Mouse (Mus musculus) liver, postnatal 0 days (tissue): ENCODE results near the gene Trim62. TPM values are rescaled to one million over a fixed set of nuclear protein-coding genes. Genes with fewer than 3 reads are reported as not detected.

Experiments used
- ATAC-seq: fragments of 200-750 bp; cut with Nextera tagmentation; 2 replicates; pipeline ENCODE4 v1.8.0; 2017; ENCODE audit warnings: mild to moderate bottlenecking, moderate library complexity
- DNase-seq: peaks from one replicate; pipeline ENCODE4 v3.0.0-alpha.2; 2016
- H3K27ac ChIP-seq: fragments of 300-500 bp; sonication (generic); 2 replicates; pipeline ENCODE4 v1.5.1; 2014; ENCODE audit warnings: antibody characterized with exemption, moderate library complexity, mild to moderate bottlenecking, low read depth
- H3K27me3 ChIP-seq: fragments of 300-500 bp; sonication (generic); 2 replicates; pipeline ENCODE4 v1.6.1; 2014; ENCODE audit warnings: low read length, control low read depth, mixed read lengths; ENCODE audit not compliant: insufficient read depth
- H3K36me3 ChIP-seq: fragments of 300-500 bp; sonication (generic); replicated peaks from 2 replicates; pipeline ENCODE4 v1.6.1; 2014; ENCODE audit warnings: mild to moderate bottlenecking, control low read depth, low read length, moderate library complexity, mixed read lengths; ENCODE audit not compliant: insufficient read depth
- H3K4me1 ChIP-seq: fragments of 300-500 bp; sonication (generic); 2 replicates; pipeline ENCODE4 v1.6.1; 2014; ENCODE audit warnings: antibody characterized with exemption, mild to moderate bottlenecking, control low read depth; ENCODE audit not compliant: insufficient read depth
- H3K4me2 ChIP-seq: fragments of 300-500 bp; sonication (generic); 2 replicates; pipeline ENCODE4 v1.6.1; 2014; ENCODE audit warnings: low read depth, mild to moderate bottlenecking, low read length, moderate library complexity, mixed read lengths
- H3K4me3 ChIP-seq: fragments of 300-500 bp; sonication (generic); 2 replicates; pipeline ENCODE4 v1.5.1; 2014; ENCODE audit warnings: low read depth, low read length
- H3K9ac ChIP-seq: fragments of 300-500 bp; sonication (generic); replicated peaks from 2 replicates; pipeline ENCODE4 v1.6.1; 2014; ENCODE audit warnings: mild to moderate bottlenecking, moderate library complexity
- H3K9me3 ChIP-seq: fragments of 300-500 bp; sonication (generic); 2 replicates; pipeline ENCODE4 v1.6.1; 2016; ENCODE audit warnings: mild to moderate bottlenecking, control low read depth, low read length, mixed read lengths
- CTCF ChIP-seq: sonication (generic); IDR thresholded peaks from 2 replicates; pipeline ENCODE4 v1.5.1; 2016; ENCODE audit warnings: antibody characterized with exemption, low read depth
- EP300 ChIP-seq: IDR thresholded peaks from 2 replicates; pipeline ENCODE4 v1.6.1; 2016; ENCODE audit warnings: antibody characterized with exemption, low read depth, mild to moderate bottlenecking
- WGBS: fragments of 180-500 bp; shearing (Covaris S2); extraction: QIAGEN DNeasy Blood & Tissue Kit; methylation state at CpG from one replicate; pipeline ENCODE4 v1.1.7; 2014; ENCODE audit not compliant: insufficient replicate concordance; 5-methylcytosine and 5-hydroxymethylcytosine counted together
- polyA plus RNA-seq: library from polyadenylated mRNA; unstranded; fragments of >200 nt; fragmentation: Nextera tagmentation; extraction: Ambion mirVana; gene quantifications from 2 replicates; pipeline ENCODE4 v1.2.1, GENCODE M21; 2015

Trim62 gene
- polyA plus RNA-seq, 1 experiment from 2014 or later, result 0.26 TPM

DNA sequence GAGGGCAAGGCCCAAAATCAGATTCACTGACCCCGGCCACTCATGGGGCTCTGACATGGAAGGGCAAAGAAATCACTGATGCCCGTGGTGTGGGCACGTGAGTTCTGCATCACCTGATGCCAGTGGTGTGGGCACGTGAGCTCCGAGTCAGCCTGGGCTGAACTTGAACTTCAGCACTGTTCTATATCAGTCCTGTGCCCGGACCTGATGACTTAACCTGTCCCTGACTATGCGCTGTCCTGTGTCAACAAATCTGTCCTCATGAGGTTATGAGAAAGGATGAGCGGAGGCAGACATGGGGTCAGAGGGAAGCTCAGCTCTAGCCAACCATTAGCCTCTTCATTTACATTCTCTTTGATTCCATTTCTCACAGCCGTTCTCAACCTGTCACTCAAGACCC, 63.4 kb downstream of the Trim62 start:
- TF ChIP-seq CTCF, result no peak
- TF ChIP-seq EP300, result no peak
- ATAC-seq, result peak; percentile 85

DNA sequence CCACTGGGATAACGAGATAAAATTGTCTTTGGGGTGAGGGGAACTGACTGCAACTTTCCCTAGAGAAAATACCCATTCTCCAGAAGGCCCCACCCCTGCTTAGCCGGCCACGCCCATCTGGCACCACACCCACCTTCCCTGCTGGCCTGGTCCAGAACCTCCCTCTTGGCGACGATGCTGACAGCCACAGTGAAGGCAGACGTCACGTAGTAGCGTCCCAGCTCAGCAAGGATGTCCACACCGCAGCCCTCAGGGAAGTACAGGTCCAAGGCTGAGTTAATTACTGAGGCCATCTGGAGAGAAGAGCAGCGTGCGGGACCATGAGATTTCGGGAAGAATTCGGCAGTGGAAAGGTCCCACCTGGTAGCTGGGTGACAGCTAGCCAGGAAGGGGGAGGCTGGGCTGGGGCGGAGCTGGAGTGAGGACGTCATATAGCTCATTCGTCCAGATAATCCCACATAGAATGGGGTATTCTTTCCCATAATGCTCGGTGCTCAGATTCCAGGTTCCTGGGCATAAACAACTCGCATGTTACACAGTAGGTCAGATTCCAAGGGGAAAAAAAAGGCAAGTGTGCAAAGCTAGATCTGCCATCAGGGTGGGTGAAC, 64.0 kb downstream of the Trim62 start:
- no peaks in the 10 kb centered on the region for H3K4me1 ChIP-seq
- WGBS, result 17% methylated on average over 18 of the region's 18 CpGs
- no peaks in the 10 kb centered on the region for H3K27me3 ChIP-seq
- TF ChIP-seq EP300, result no peak
- no peak for TF ChIP-seq CTCF
- H3K36me3 ChIP-seq, result no peaks in the 10 kb centered on the region
- H3K9ac ChIP-seq, result no peak overlapping the region
- ATAC-seq (peak; percentile 52; the same call in 1 of the 2 replicates), DNase-seq (peak; percentile 42)
- H3K4me2 ChIP-seq, result no peak overlapping the region
- H3K4me3 ChIP-seq, result no peak overlapping the region
- no peaks in the 10 kb centered on the region for H3K9me3 ChIP-seq
- no peak overlapping the region for H3K27ac ChIP-seq

More for the DNA sequence above, 63.4 kb downstream of the Trim62 start:
- Histone ChIP-seq H3K4me1 (no peaks in the 10 kb centered on the region), H3K36me3 (no peaks in the 10 kb centered on the region), H3K27ac (no peak overlapping the region), H3K4me3 (no peak overlapping the region), H3K4me2 (no peak overlapping the region), H3K9ac (no peak overlapping the region), H3K9me3 (no peaks in the 10 kb centered on the region), H3K27me3 (no peaks in the 10 kb centered on the region)
- no peak for DNase-seq
- WGBS, result 63% methylated on average over 9 of the region's 9 CpGs

DNA sequence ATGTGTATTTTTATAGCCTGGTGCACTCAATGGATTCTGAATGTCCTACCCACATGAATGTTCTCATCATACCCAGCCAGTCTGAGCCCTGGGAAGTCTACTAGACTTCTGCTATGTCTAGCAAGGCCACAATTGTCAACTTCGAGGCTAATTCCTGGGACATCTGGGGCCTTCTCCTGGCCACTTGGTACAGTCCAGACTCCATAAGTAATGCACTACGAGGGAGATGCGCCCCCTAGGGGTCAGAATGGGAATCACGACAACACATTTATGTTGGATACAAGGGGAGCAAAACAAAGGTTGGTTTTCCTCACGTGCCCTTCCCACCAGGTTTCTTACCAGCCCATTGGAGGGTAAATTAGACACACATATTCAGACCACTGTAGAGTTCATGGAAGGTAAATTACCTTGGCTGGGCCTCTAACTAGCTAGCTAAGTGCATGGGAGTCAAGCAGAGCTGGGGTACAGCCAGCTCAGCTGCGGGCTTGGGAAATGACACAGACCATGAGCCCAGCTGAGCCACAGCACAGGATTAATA, 64.8 kb downstream of the Trim62 start:
- no peaks in the 10 kb centered on the region for H3K27me3 ChIP-seq
- H3K4me3 ChIP-seq, result no peak overlapping the region
- H3K9me3 ChIP-seq, result no peaks in the 10 kb centered on the region
- DNase-seq, result peak; percentile 63
- H3K4me1 ChIP-seq, result no peaks in the 10 kb centered on the region
- no peak for ATAC-seq
- H3K36me3 ChIP-seq, result no peaks in the 10 kb centered on the region
- no peak overlapping the region for H3K27ac ChIP-seq
- no peak overlapping the region for H3K4me2 ChIP-seq
- WGBS, result 27% methylated on average over 6 of the region's 6 CpGs
- TF ChIP-seq CTCF, result peak; percentile 82
- no peak for TF ChIP-seq EP300
- H3K9ac ChIP-seq, result no peak overlapping the region

DNA sequence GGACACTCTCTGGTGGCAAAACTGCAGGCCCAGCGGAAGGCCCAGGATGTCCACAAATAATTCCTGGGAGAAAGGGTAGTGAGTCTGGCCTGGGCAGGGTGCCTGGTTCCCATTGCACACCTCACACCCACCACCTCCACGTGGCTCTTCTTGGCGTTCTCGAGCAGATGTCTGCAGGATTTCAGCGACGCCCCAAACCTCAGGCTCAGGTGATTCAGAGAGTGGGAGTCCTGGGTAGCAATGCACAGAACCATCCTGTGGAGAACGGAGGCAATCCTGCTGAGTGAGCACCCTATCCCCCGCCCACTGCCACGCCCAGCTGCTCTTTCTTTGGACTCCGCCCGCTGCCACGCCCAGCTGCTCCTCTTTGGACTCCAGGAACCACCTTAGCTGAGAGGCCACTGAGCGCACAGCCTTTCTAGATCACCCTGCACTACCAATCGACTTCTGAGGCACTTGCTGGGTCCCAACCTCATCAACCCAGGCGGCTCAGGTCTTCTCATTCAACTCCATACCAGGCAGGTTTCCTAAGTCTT, 66.2 kb downstream of the Trim62 start:
- no peak for TF ChIP-seq CTCF
- peak; percentile 58 for DNase-seq
- H3K4me2 ChIP-seq, result no peak overlapping the region
- H3K4me1 ChIP-seq, result no peaks in the 10 kb centered on the region
- ATAC-seq, result no peak
- H3K36me3 ChIP-seq, result no peaks in the 10 kb centered on the region
- no peaks in the 10 kb centered on the region for H3K9me3 ChIP-seq
- no peaks in the 10 kb centered on the region for H3K27me3 ChIP-seq
- H3K4me3 ChIP-seq, result no peak overlapping the region
- no peak overlapping the region for H3K27ac ChIP-seq
- no peak overlapping the region for H3K9ac ChIP-seq
- WGBS, result 33% methylated on average over 15 of the region's 15 CpGs

DNA sequence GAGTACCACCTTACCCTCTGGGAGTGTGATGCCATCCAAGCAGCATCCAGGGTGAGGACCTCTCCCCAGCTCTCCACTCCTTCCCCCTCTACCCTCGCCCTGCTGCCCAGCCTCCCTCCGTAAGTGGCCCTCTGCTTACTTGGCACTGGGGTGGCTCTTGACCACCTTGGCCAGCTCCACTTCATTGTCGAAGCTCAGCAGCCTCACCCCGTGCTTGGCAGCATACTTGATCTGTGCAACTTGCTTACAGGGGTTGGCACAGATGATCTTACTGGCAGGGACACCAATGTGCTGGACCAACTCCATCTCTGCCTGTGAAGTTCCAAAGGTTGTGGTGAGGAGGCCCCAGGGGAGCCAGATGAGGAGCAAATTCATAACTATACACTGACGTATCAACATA, 67.1 kb downstream of the Trim62 start:
- Histone ChIP-seq H3K36me3 (no peaks in the 10 kb centered on the region), H3K9ac (no peak overlapping the region), H3K27me3 (no peaks in the 10 kb centered on the region), H3K4me3 (no peak overlapping the region), H3K27ac (no peak overlapping the region), H3K9me3 (no peaks in the 10 kb centered on the region), H3K4me2 (no peak overlapping the region), H3K4me1 (no peaks in the 10 kb centered on the region)
- no peak for DNase-seq
- no peak for TF ChIP-seq EP300
- no peak for TF ChIP-seq CTCF
- ATAC-seq, result no peak
- 73% methylated on average over 5 of the region's 5 CpGs for WGBS

DNA sequence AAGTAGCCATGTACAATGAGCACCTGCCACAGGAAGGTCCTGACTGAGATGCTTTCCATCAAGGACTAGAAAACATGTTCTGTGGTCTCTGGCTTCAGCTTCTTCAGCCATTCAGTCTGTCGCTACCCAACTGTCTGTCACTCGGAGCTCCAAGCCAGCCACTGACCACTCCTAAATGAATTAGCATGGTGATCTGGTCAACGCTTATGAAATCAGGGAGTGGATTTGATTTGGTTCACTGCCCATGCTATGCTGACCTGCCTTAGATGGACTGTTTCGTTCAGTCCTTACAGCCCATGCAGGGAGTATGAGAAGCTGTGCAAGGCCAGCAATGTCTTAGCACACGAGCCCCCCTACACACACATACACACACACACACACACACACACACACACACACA, 70.5 kb downstream of the Trim62 start:
- Histone ChIP-seq H3K4me2 (no peak overlapping the region), H3K9ac (no peak overlapping the region), H3K27ac (no peak overlapping the region), H3K9me3 (no peaks in the 10 kb centered on the region), H3K4me1 (no peaks in the 10 kb centered on the region), H3K4me3 (no peak overlapping the region), H3K27me3 (0 out of 2 replicates have a peak, but pooled peaks cover 4% of the 10 kb centered on the region), H3K36me3 (no peaks in the 10 kb centered on the region)
- 66% methylated on average over 5 of the region's 5 CpGs for WGBS
- no peak for TF ChIP-seq EP300
- TF ChIP-seq CTCF, result no peak
- DNase-seq (no peak), ATAC-seq (no peak)
